Mouse (Mus musculus): ENCODE results near the gene Fgfr2.

DNA sequence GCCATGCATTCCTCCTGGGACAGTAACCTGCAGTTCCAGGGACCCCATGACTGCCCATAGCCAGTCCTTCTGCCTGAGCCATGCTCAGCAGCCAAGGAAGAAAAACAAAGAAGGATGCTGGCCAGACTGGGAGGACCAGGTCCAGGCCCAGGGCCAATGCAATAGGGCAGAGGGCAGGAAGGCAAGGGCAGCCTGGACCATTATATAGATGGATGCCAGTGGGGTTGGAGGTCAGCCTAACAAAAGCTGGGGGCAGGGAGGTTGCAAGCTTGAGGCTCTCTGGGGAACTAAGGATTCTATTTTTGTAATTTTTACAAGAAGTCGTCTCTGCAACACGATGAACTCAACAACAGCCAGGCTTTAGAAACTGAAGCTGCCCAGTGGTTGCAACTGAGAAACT lies 890.2 kb downstream of the Fgfr2 start:
- no peak for TF ChIP-seq SRF (IDR thresholded peaks at IDR 0.05; ENCODE audit: control insufficient read depth, insufficient read length, low read depth)
- TF ChIP-seq TCF12 (IDR thresholded peaks at IDR 0.05; ENCODE audit: insufficient read depth, poor library complexity, severe bottlenecking), result no peak
- TF ChIP-seq POLR2A (IDR thresholded peaks at IDR 0.05; ENCODE audit: insufficient read length, low read depth), result no peak
- TF ChIP-seq MAX (IDR thresholded peaks at IDR 0.05; ENCODE audit: low read depth), result no peak
- TF ChIP-seq MYOG (IDR thresholded peaks at IDR 0.05; ENCODE audit: control insufficient read depth in 1 of 3, insufficient read depth in 1 of 3, insufficient read length in 2 of 3, low read depth in 2 of 3), result no peak
- no peak for TF ChIP-seq POLR2AphosphoS2 (IDR thresholded peaks at IDR 0.05; ENCODE audit: insufficient read length, low read depth)
- TF ChIP-seq CEBPB (IDR thresholded peaks at IDR 0.05; ENCODE audit: insufficient read depth, poor library complexity, severe bottlenecking), result no peak
- no peak for TF ChIP-seq E2F4 (IDR thresholded peaks at IDR 0.05; ENCODE audit: insufficient read depth)
- TF ChIP-seq USF1 (IDR thresholded peaks at IDR 0.05; ENCODE audit: low read depth), result no peak
